12 mouse cellular contexts compared by ENCODE assay signal in genomic region chr15:99083867-99084557, GRCm38 (mm10). TPM values are rescaled to one million over a fixed set of nuclear protein-coding genes. Genes with fewer than 3 reads are reported as not detected.
DNase-seq lines count a peak whose midpoint lies in the region; ATAC-seq and TF ChIP-seq lines count a peak whose summit lies in the region.
"Had no signal": no experiment of that assay in that cellular context is flagged by ENCODE, and none has a peak within 500 bp of the region (broad histone marks: within the 10 kb centered on the region; RNA-seq: fewer than 3 reads in every experiment).

No protein-coding gene starts in this region.

- no peak for DNase-seq in lung, postnatal 4 days
- DNase-seq in embryo, embryonic 9.5 days (ENCODE audit: extremely low spot score), result peak; percentile 60
- peak; percentile 70 for DNase-seq in kidney, adult 2 months
- no peak for DNase-seq in cerebellum, adult 11-12 months
- DNase-seq in urinary bladder, postnatal 4 days (ENCODE audit: low spot score in 2 of 2), result no peak
- DNase-seq: thymus, adult 18-20 months had no signal

- no peak for TF ChIP-seq CTCF in kidney, adult 2 months (conservative IDR thresholded peaks at IDR 0.05; ENCODE audit: insufficient read depth, insufficient read length, low read depth, low read length)

- no peak overlapping the region; the same call in 1 of the 2 replicates for H3K4me3 ChIP-seq in lung, embryonic 16.5 days (ENCODE audit: low read length)
- H3K4me3 ChIP-seq in kidney, adult 2 months (ENCODE audit: insufficient read depth, low read depth, low read length), result no peak overlapping the region
- H3K4me3 ChIP-seq in liver, embryonic 15.5 days (replicated peaks), result no peak overlapping the region
- H3K4me3 ChIP-seq: erythroblast, embryonic 14.5 days; hindbrain, embryonic 15.5 days had no signal

- ATAC-seq in lung, embryonic 16.5 days (ENCODE audit: low read depth), result no peak
- no peak for ATAC-seq in liver, embryonic 15.5 days (ENCODE audit: insufficient read depth)
- ATAC-seq: Patski had no signal

- WGBS in lung, embryonic 16.5 days, result 6% methylated on average over 11 of the region's 11 CpGs
- 30% methylated on average over 11 of the region's 11 CpGs for WGBS in kidney, adult 2 months
- 7% methylated on average over 11 of the region's 11 CpGs for WGBS in liver, embryonic 15.5 days (ENCODE audit: insufficient replicate concordance)

- H3K4me2 ChIP-seq in lung, embryonic 16.5 days (ENCODE audit: low read depth, low read length), result peak overlapping the region; percentile 17
- H3K4me2 ChIP-seq in liver, embryonic 15.5 days, result peak overlapping the region; percentile 44; the same call in 1 of the 2 replicates
- H3K4me2 ChIP-seq: hindbrain, embryonic 15.5 days had no signal

- no peak overlapping the region for H3K27ac ChIP-seq in lung, embryonic 16.5 days (ENCODE audit: low read length)
- H3K27ac ChIP-seq in kidney, adult 2 months (ENCODE audit: insufficient read depth, low read depth, low read length), result peak overlapping the region; percentile 43
- H3K27ac ChIP-seq in liver, embryonic 15.5 days (replicated peaks), result no peak overlapping the region
- H3K27ac ChIP-seq: hindbrain, embryonic 15.5 days had no signal

- H3K36me3 ChIP-seq in lung, embryonic 16.5 days (ENCODE audit: control insufficient read depth, insufficient read depth, low read length), result peaks cover 22% of the 10 kb centered on the region
- H3K36me3 ChIP-seq in kidney, adult 2 months (ENCODE audit: control insufficient read depth, insufficient read depth, low read length), result no peaks in the 10 kb centered on the region
- peaks cover 35% of the 10 kb centered on the region for H3K36me3 ChIP-seq in liver, embryonic 15.5 days (replicated peaks)
- H3K36me3 ChIP-seq: hindbrain, embryonic 15.5 days had no signal

- no peaks in the 10 kb centered on the region for H3K9me3 ChIP-seq in lung, embryonic 16.5 days (ENCODE audit: control insufficient read depth, low read length)
- no peaks in the 10 kb centered on the region for H3K9me3 ChIP-seq in liver, embryonic 15.5 days (replicated peaks)
- H3K9me3 ChIP-seq: hindbrain, embryonic 15.5 days had no signal

- H3K4me1 ChIP-seq in lung, embryonic 16.5 days (replicated peaks; ENCODE audit: control insufficient read depth, insufficient read depth, low read length), result peaks cover 12% of the 10 kb centered on the region
- peaks cover 9% of the 10 kb centered on the region; the same call in 1 of the 2 replicates for H3K4me1 ChIP-seq in kidney, adult 2 months (ENCODE audit: control insufficient read depth, insufficient read depth, low read length)
- peaks cover 35% of the 10 kb centered on the region for H3K4me1 ChIP-seq in liver, embryonic 15.5 days (replicated peaks)

- no peak overlapping the region for H3K9ac ChIP-seq in lung, embryonic 16.5 days (ENCODE audit: low read length)
- H3K9ac ChIP-seq in liver, embryonic 15.5 days, result no peak overlapping the region
- H3K9ac ChIP-seq: hindbrain, embryonic 15.5 days had no signal

- H3K27me3 ChIP-seq in lung, embryonic 16.5 days (ENCODE audit: control insufficient read depth, insufficient read depth, low read depth, low read length), result peaks cover 44% of the 10 kb centered on the region
- no peaks in the 10 kb centered on the region for H3K27me3 ChIP-seq in kidney, adult 2 months (replicated peaks; ENCODE audit: control insufficient read depth, insufficient read depth, low read length)
- peaks cover 60% of the 10 kb centered on the region for H3K27me3 ChIP-seq in liver, embryonic 15.5 days
- H3K27me3 ChIP-seq: Patski had no signal

- TF ChIP-seq POLR2A in kidney, adult 2 months (IDR thresholded peaks at IDR 0.05; ENCODE audit: low read depth, low read length), result no peak

RNA-seq across cellular contexts. Expression of gene C1ql4, which starts 3.6 kb away (rescaled TPM):
- polyA plus RNA-seq in lung, embryonic 16.5 days (2015; fragmentation: Nextera tagmentation; extraction: Ambion mirVana), result not detected in 2 replicates
- polyA plus RNA-seq in kidney, adult 2 months (2012; rRNA removed), result 0.44 and 0.61 TPM in 2 replicates
- polyA plus RNA-seq in liver, embryonic 15.5 days (2015; fragmentation: Nextera tagmentation; extraction: Ambion mirVana), result not detected in 2 replicates
- polyA plus RNA-seq: erythroblast, embryonic 14.5 days; limb, embryonic 14.5 days had no signal

RNA-seq across cellular contexts. Expression of gene Dnajc22, which starts 9.0 kb away (rescaled TPM):
- 1.6 and 2.4 TPM in 2 replicates for polyA plus RNA-seq in lung, embryonic 16.5 days (2015; fragmentation: Nextera tagmentation; extraction: Ambion mirVana)
- polyA plus RNA-seq in kidney, adult 2 months (2012; rRNA removed), result 49.9 and 53.4 TPM in 2 replicates
- 18.1 and 21.5 TPM in 2 replicates for polyA plus RNA-seq in liver, embryonic 15.5 days (2015; fragmentation: Nextera tagmentation; extraction: Ambion mirVana)

RNA-seq across cellular contexts. Expression of gene Troap, which starts 9.6 kb away (rescaled TPM):
- polyA plus RNA-seq in lung, embryonic 16.5 days (2015; fragmentation: Nextera tagmentation; extraction: Ambion mirVana), result 39.5 and 41.1 TPM in 2 replicates
- polyA plus RNA-seq in kidney, adult 2 months (2012; rRNA removed), result 0.29 and 0.33 TPM in 2 replicates
- 14.6 and 15.9 TPM in 2 replicates for polyA plus RNA-seq in liver, embryonic 15.5 days (2015; fragmentation: Nextera tagmentation; extraction: Ambion mirVana)

RNA-seq across cellular contexts. Expression of gene Prph, which starts 29.0 kb away (rescaled TPM):
- 3.9 and 4.5 TPM in 2 replicates for polyA plus RNA-seq in lung, embryonic 16.5 days (2015; fragmentation: Nextera tagmentation; extraction: Ambion mirVana)
- 1.7 and 3.2 TPM in 2 replicates for polyA plus RNA-seq in kidney, adult 2 months (2012; rRNA removed)
- polyA plus RNA-seq in liver, embryonic 15.5 days (2015; fragmentation: Nextera tagmentation; extraction: Ambion mirVana), result 0.83 and 1.2 TPM in 2 replicates
- polyA plus RNA-seq: erythroblast, embryonic 14.5 days had no signal

RNA-seq across cellular contexts. Expression of gene Spats2, which starts 41.7 kb away (rescaled TPM):
- polyA plus RNA-seq in lung, embryonic 16.5 days (2015; fragmentation: Nextera tagmentation; extraction: Ambion mirVana), result 27.1 and 30.1 TPM in 2 replicates
- 8.6 and 10.0 TPM in 2 replicates for polyA plus RNA-seq in kidney, adult 2 months (2012; rRNA removed)
- 6.7 and 7.7 TPM in 2 replicates for polyA plus RNA-seq in liver, embryonic 15.5 days (2015; fragmentation: Nextera tagmentation; extraction: Ambion mirVana)

Comparison
In these comparisons a context has a peak if more than half of its experiments do, and no peak if none do; other contexts are left out.
1. DNase-seq: peak in embryo, embryonic 9.5 days (single experiment) and kidney, adult 2 months (single experiment); none in lung, postnatal 4 days (0 of 2), cerebellum, adult 11-12 months (single experiment) and urinary bladder, postnatal 4 days (0 of 2).
2. RNA of gene Troap, which starts 9.6 kb away (polyA plus RNA-seq): 39.5 to 41.1 TPM in lung, embryonic 16.5 days and 14.6 to 15.9 TPM in liver, embryonic 15.5 days; 0.29 to 0.33 TPM in kidney, adult 2 months; every median in the first group is over 10 times any median in the second.